Mouse (Mus musculus) mesoderm, embryonic 11.5 days (tissue): Measurements from ENCODE around the gene Tbx21.
A peak's percentile ranks its signal among the peaks of the same experiment; 100 is the strongest.

ENCODE experiments used
- DNase-seq: peaks from one replicate; pipeline ENCODE4 v3.0.0-alpha.2; 2012; ENCODE audit warnings: low read depth, low spot score

Tbx21 gene

DNA sequence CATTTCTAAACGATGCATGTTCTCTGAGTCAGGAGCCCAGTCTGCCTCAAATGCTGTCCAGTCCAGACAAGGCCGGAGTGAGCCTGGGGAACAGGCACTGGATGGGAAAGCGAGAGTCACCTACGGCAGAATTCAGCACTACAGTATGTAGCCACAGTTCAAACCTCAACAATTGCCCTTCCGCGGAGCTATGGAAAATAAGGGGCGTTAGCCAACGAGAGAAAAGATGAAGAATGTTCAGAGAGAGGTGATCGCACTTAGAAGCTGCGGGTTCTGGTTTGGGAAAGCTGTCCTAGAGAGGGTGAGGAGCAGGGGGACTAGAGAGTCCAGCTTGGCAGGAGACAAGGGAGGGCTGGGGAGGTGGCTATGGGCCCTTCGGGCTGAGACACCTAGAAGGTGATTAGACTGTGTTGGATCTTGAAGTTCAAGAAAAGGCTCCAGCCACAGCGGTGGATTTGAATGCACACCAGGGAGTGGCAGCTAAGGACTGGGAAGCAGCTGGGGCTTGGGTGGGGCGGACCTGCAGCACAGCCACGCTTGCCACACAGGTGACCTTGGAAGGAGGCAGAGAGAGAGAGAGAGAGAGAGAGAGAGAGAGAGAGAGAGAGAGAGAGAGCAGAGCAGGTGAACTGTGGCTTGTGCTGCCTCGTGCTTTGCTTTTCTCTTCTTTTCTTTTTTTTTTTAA is 30.2 kb downstream of the Tbx21 start:
- no peak for DNase-seq

DNA sequence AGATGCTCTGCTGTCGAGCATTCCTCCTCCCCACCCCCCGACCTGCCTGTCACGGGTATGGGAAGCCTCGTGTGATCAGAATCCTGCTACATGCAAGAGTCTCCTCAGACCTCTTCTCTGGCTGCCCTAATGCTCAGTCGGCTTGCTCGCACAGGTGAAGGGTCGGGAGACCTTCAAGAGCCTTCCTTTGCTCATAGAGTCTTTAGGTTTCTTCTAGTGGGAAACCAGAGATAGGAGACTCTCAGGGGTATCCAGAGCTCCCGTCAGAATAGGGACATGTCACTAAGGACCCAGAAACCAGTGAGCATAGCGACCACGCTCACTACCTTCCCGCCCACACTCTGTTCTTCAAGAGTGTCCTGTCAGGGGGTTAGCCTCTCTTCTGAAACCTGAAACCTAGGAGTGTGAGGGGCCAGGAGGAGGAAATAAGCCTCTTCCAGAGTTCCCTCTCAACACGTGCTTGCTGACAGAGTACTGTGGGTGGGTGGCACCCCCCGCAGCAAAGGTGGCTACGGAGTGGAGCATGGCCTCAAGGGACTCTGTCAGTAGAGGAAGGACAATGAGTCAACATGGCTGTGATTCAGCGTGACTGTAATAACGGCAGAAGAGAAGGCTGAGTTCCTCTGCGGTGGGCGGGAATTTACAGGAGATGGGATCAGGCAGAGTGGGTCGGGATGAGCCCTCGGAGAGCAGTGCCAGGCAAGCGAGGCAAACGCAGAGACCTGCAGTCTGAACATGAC is 31.6 kb downstream of the Tbx21 start:
- no peak for DNase-seq

DNA sequence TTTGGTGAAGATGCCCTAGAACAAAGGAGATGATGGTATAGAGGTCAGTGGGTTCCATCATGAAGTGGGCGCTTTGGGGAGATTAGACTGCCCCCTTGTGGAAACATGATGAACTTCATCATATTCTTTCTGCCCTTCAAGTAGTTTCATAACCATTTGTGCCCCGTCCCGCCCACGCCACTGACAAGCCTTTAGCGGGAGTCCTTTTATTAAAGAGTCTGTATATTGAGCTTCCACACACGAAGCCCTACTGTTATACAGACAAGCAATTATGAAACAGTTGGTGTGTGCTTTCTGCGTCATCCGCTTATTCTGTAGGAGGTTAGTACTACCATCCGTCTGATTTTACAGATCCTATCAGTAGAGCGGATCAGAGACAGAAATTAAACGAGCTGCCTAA is 32.2 kb downstream of the Tbx21 start:
- peak; percentile 64 for DNase-seq

DNA sequence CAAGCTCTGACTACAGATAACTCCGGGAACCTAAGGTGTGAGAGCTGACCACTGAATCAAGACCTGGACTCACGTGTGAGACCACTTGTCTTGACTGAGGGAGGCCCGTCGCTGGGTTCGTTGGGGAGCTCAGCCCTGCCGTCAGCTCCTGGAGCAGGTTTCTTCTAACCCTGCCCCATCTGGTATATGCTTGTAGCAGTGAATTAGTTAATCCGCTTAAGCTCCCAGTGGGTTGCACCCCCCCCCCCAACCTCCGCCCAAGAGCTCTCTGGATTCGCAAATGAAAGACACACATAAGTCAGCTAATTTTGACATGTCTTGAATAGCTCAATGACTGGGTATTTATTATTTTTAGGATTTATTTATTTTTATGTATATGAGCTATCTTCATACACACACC is 34.8 kb downstream of the Tbx21 start:
- DNase-seq: no peak

DNA sequence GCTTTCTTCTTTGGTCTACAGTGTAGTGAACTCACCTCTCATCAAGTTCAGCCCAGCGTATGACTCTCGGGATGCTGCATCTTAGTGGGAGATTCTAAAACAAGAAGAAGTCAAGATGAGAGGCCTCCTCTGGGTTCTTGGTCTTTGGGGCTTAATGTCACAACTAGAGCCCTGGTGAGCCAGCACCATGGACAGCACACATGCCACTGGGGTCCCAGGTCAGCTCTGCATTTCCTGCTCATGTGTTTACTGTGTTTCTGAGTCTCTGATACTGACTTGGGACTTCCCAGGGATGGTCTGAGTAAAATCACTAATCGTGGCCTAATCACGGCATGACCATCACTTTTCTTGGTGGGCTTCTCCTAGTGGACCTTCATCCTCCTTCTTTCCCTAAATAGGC is 36.4 kb downstream of the Tbx21 start:
- DNase-seq: peak; percentile 67

DNA sequence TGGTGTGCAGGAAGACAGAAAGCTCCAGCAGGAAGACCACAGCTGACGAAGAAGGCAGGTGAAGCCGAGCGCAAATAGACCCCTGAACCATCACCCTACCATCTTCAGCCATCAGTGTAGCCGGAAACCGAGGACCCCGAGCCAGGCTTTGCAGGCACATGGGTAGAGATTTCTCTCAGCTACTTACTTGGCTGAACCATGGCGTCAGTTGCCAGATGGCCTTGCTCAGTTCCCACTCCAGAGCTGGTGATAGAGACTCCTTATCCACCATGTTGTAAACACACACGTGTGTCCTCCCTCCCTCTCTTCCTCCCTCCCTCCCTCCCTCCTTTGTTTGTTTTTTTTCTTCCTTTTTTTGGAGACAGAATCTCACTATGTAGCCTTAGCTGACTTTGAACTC is 40.9 kb downstream of the Tbx21 start:
- DNase-seq: no peak

DNA sequence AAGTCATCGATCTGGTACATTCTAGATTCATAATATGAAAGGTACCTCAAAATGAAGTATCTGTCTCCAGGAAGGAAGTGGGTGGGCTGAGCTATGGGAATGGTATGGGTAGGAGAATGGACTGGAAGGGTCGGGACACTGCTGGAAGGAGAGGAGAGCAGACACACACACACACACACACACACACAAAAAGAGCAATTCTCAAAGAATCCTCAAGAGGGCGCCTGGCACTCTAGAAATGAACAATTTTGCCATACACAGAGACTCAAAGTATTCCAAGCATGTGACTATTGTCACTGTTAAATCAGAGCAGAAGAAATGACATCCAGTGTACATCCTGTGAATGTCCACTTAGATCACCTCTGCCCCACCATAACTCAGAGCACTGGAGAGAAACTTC is 42.6 kb downstream of the Tbx21 start:
- DNase-seq: peak; percentile 71

DNA sequence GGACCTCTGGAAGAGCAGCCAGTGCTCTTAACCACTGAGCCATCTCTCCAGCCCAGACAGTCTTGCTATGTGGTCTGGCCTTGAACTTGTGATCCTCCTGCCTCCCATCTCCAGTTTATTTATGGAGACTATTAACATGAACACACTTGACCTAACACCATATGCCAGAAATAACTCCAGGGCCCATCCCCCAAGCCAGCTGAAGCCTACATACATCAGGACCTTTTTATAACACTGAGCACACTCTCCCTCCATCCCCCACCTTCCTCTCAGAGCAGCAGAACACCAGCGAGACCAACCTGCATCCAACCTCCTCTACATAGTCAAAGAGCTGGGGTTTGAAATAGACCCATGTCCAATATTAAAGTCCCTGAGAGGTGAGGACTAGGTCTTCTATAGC is 44.0 kb downstream of the Tbx21 start:
- DNase-seq: no peak

DNA sequence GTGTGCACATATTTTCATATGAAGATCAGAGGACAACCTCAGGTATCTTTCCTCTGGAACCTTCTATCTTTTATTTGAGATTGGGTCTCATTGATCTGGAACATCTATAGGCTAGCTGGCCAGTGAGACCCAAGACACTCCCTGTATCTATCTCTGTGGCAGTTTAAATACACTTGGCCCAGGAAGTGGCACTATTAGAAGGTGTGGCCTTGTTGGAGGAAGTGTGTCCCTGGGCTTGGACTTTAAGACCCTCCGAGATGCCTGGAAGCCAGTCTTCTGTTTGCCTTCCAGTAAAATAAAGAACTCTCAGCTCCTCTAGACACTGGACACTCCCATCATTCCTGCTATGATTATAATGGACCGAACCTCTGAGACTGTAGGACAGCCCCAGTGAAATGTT is 45.4 kb downstream of the Tbx21 start:
- DNase-seq: no peak

DNA sequence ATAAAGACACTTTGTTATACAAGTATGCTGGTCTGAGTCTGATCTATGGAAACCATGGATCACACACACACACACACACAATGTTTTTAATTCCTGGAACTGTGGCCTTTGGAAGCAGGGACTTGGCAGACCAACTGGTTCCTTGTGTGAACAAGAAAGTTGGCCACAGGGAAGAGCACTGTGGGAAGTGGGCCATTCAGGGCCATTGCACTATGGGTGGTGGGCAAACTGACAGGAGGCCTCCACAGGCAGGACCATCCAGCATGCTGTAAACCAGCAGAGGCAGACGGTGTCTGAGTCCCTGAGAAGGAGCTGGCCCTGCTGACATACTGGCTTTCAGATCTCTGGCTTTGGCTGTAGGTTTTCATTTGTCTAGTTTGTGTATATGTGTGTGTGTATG is 45.8 kb downstream of the Tbx21 start:
- no peak for DNase-seq

DNA sequence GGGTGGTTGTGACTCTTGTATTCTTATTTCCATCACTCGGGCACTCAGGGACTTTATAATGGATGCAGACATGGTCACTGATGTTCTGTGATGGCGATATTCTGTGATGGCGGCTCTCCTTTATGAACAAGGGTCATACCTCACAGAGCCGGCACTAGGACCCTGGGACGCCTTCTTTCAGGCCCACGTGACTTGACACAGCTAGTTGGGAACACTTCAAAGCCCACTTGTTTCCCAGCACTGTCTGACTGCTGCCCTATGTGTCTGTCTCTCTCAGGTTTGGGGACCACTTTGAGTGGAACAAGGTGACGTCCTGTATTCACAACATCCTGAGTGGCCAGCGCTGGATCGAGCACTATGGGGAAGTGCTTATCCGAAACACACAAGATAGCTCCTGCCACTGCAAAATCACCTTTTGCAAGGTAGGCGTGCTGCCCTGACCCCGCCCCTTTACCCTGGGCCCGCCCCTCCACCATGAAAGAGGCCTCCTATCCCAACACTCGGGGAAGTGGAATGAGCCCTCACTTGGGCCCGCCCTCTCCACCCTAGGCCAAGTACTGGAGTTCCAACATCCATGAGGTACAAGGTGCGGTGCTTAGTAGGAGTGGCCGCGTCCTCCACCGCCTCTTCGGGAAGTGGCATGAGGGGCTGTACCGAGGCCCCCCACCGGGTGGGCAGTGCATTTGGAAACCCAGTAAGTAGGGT is 48.3 kb downstream of the Tbx21 start:
- no peak for DNase-seq

DNA sequence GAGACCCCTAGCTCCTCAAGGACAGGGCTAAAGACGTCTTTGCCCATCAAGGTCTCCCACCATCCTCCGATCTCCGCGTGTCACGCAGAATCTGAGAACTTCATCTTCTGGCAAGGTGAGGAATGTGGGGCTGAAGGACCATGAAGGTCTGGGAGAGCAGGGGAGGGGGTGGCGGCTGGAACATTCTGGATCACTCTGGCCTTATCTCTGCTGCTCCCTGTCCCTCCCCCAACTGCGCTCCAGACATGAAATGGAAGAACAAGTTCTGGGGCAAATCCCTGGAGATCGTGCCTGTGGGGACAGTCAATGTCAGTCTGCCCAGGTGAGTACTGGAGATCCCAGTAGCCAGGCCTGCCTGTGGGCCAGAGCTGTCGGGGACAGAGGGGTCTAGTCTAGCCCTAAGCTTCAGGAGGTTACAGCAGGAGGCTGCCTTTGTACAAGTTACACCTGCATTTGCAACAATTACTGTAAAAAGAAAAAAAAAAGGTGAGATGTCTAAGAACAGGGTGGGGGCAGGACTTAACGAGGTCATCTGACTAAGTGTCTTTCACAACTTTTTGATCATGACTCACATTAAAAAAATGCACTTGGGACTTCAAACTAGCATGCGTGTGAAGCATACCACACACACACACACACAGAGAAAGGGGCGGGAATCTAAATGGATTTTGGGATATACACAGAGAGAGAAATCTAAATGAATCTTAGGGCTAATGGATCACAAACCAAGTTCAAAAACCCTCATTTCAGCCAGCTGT is 49.4 kb downstream of the Tbx21 start:
- no peak for DNase-seq

DNA sequence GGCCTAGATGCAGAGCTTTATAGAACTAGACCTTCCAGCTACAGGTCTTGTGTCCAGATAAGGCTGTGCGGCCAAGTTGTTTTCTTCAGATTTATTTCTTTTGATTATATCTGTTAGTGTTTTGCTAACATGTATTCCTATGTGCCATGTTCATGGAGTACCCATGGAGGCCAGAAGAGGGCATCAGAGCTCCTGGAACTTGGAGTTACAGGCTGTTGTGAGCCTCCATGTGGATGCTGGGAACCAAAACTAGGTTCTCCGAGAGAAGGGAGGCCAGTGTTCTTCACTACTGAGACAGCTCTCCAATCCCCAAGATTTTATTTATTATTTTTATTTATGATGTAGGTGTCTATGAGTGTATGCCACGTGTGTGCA is 51.2 kb downstream of the Tbx21 start:
- no peak for DNase-seq

DNA sequence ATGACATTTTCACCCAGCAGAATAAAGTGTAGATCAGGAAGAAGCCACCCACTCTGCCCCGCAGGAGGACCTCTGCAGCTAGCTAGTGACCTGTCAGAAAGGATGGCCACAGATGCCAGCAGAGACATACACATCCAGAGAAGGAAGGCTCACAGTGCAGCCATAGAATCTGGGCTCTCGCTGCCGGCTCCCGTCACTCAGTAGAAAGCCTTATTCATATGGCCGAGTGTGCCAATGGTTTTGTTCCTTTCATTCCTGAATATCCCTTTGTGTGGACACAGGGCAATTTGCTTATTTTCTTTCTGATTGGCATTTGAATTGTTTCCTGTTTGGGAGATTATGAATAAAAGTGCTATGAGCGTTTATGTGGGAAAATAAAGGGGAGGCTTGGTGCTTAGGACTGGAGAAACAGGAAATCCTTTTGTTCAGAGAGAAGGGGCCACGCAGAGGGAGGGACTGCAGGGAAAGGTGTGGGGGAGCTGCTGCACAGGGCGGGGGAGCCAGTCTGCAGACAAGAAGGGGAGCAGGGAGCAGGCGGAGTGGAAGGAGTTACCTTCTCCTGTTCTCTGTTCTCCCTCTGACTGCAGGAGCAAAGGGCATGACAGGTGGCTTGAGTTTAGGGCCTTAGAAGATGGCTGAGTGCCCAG is 51.7 kb downstream of the Tbx21 start:
- DNase-seq: no peak

DNA sequence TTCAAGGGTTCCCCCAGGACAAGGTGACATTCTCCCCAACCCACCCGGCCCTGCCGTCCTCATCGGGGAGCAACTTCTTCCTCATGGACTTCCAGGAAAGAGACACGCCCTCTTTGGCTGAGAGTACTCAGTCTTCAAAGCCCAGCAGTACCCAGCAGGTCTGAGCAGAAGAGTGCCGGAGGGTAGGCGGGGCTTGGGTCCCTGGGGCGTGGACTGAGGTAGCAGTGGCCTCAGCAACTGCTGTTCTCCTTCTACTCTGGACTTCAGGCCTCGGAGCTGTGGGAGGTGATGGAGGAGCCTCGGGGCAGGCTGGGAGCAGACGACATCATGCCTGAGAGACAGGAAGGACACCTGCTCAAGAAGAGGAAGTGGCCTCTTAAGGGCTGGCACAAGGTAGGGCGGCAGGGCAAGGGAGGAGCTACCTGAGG is 62.9 kb downstream of the Tbx21 start:
- DNase-seq: no peak

DNA sequence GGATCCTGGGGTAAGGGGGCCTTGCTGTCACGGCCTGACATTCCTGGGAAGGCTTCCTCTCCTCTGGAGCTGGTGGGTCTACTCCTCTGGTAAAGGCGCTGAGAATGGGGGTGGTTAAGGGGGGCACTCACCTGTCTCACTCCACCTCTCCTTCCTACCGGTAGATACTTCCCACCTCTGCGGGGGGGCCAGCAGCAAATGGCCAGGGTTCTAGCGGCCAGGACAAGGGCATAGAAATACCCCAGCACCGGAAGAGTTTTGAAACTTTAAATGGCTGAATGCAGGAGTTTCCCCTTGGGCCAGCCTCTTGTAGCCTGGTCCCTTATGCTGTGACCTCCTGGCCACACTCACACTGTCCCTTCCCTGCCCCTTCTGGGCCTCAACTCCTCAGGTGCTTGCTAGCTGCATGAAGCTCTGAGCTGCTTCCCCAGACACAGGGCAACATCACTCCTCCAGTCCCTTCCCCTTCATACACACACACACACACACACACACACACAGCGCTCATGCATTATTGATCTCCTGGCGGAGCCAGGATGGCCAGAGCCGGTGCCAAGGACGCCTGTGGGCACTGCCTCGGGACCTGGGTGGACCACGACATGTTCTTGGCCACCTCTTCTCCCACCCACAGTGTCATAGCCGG is 64.1 kb downstream of the Tbx21 start:
- no peak for DNase-seq

DNA sequence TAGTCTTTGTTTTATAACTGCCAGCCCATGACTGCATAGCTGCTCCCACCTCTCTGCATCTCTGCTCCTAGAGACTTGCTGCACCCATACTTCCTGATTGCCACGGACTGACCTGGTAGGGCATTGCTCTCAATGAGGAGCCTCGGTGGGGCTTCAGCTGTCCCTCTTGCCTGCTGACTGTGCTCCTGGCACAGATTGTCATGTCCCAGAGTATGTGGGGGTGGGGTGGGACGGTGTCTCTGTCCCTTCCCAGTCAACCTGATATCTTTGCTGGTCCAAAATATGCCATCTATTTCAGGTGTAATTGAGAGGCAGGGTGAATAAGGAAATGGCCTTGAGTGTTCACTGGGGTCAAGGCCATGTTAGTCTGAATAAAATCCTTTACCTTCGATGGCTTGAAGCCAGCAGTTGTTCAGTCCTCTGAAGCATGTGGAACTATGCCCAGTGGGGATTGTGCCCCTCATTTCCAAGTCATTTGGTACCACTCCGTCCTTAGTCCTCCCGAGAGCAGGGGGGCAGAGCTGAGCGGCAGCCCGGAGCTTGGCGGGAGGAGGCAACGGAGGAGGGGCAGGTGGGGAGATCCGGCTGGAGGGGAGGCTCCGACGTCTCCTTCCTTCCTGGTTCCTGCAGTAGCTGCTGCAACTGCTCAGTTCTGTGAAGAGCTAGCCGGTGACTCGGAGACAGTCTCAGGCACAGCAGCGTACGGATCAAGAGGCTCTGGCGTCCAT is 64.8 kb downstream of the Tbx21 start, which contains the start of gene Osbpl7:
Gene Osbpl7, plus strand, starts transcription at position 413 of the 728 bp plus-strand sequence.
- DNase-seq: peak; percentile 57

DNA sequence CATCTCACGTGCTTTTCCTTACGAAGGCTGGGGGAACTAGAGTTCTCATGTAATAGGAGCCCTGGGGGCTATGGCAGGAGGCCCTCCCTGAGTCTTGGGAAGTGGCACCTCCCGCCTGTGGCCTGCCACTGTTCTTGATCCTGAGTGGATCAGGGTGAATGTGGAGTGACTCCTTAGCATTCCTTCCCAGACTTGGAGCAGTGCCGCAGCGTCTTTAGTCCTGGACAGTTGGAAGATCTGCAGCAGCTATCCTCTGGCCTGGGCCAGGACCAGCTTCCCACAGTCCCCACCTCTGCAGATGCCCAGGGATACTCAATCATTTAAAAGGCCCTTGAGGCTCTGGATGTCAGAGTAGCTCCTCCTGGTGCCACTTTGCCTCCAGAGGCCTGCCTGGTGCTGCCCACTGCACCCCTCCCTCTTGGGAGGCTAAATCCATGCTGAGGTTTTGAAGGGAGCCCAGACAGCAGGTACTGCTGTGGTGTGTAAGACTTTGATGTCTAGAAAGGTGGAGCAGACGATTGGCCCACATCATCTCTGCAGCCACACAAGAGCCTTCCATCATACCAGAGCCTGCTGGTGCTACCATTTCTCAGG is 65.5 kb downstream of the Tbx21 start:
- DNase-seq: no peak

DNA sequence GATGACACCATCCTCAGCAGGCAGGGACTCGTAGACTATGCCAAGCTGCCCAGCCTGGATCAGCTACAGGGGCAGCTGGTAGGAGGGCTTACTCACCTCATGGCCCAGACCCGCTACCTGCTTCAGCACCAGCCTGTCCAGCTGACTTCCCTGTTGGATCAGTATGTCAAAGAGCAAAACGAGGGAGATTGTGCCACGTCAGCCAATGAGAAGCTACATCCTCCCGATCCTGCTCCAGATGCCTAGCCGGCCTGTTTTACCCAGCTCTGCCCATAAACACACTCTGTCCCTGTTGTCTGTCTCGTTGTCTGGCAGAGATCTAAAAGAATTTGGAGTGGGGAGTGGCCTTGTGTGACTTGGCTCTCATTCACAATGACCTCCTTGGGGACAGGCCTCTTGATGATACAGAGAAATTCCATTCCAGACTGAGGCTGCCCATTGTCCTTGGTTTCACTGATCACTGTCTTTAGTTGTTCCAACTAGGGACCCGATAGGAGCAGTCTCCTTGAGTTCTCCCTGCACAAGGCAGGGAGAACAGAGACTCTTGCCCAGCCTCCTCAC is 67.0 kb downstream of the Tbx21 start:
- no peak for DNase-seq
